15 mouse cellular contexts compared by ENCODE assay signal in genomic region chr4:105747800-105748592, GRCm38 (mm10). TPM values are rescaled to one million over a fixed set of nuclear protein-coding genes. Genes with fewer than 3 reads are reported as not detected.
DNase-seq lines count a peak whose midpoint lies in the region; ATAC-seq and TF ChIP-seq lines count a peak whose summit lies in the region.
"Had no signal": no experiment of that assay in that cellular context is flagged by ENCODE, and none has a peak within 500 bp of the region (broad histone marks: within the 10 kb centered on the region; RNA-seq: fewer than 3 reads in every experiment).

No protein-coding gene starts in this region.

- ATAC-seq in erythroblast, adult 5-6 weeks (replicated peaks; ENCODE audit: low FRiP score, poor library complexity, severe bottlenecking) = no peak

- TF ChIP-seq POLR2A in brain, embryonic 14.5 days (IDR thresholded peaks at IDR 0.05; ENCODE audit: borderline replicate concordance, extremely low read depth, insufficient read depth, insufficient read length, poor library complexity, severe bottlenecking) = no peak

- peak; percentile 27 for DNase-seq in adrenal gland, postnatal 14 days
- DNase-seq in adrenal gland, adult 18-20 months (ENCODE audit: low spot score in 2 of 2) = no peak
- peak; percentile 9 for DNase-seq in kidney, adult 9 months
- no peak for DNase-seq in kidney, adult 18-20 months
- DNase-seq in brain, embryonic 14.5 days (ENCODE audit: low read depth) = peak; percentile 12
- DNase-seq in lung, postnatal 36 days = peak; percentile 55
- no peak for DNase-seq in spleen, postnatal 14 days (ENCODE audit: low spot score in 2 of 2)
- DNase-seq: gastrocnemius, postnatal 25 days; heart, postnatal 36 days had no signal

- TF ChIP-seq CTCF in brain, embryonic 14.5 days (IDR thresholded peaks at IDR 0.05; ENCODE audit: borderline replicate concordance, extremely low read depth, insufficient read depth, insufficient read length) = no peak

RNA-seq across cellular contexts. Expression of gene Gm12728, which starts 41.7 kb away (rescaled TPM):
- total RNA-seq in adrenal gland, postnatal 14 days (2021) = not detected in 2 replicates
- total RNA-seq in adrenal gland, adult 18-20 months (2021) = not detected
- polyA plus RNA-seq in brain, embryonic 14.5 days (2012; rRNA removed) = not detected in 2 replicates
- total RNA-seq in erythroblast, adult 5-6 weeks (2015; ENCODE audit: low replicate concordance) = not detected in 2 replicates
- not detected in 2 replicates for total RNA-seq in erythroblast, adult 5-6 weeks (2017; ENCODE audit: low replicate concordance)
- total RNA-seq: gastrocnemius, postnatal 25 days; heart, postnatal 36 days; left cerebral cortex, postnatal 10 days had no signal
- polyA plus RNA-seq: C2C12; kidney, embryonic 16.5 days; liver, embryonic 15.5 days; spleen, adult 2 months had no signal

Comparison
In these comparisons a context has a peak if more than half of its experiments do, and no peak if none do; other contexts are left out.
1. DNase-seq: peak in adrenal gland, postnatal 14 days (single experiment), kidney, adult 9 months (single experiment), brain, embryonic 14.5 days (single experiment) and lung, postnatal 36 days (single experiment); none in adrenal gland, adult 18-20 months (0 of 2), kidney, adult 18-20 months (single experiment) and spleen, postnatal 14 days (0 of 2).